Mouse (Mus musculus) G1E (cell line): ENCODE measurements at regions not wholly inside any gene's neighbourhood (a gene's known extent, or its start where the extent isn't known, plus 50 kb on each side); places are given as distances from the start of the nearest gene placed in this dataset.

Experiments
- CTCF ChIP-seq: IDR thresholded peaks from 2 replicates; pipeline ENCODE4 v1.5.1; 2012; ENCODE audit warnings: low read depth, low read length, inconsistent platforms, mixed read lengths
- GATA1 ChIP-seq: IDR thresholded peaks from 2 replicates; pipeline ENCODE4 v1.6.1; 2012; ENCODE audit warnings: borderline replicate concordance, low read length, inconsistent platforms, mixed read lengths

- no peak for TF ChIP-seq CTCF
- no peak for TF ChIP-seq GATA1
Measured at GRCm38 (mm10) chr6:91606634-91607215, 77.1 kb upstream of the Slc6a6 start.
